Mouse (Mus musculus): ENCODE results near the gene Smtnl1.
A peak's percentile ranks its signal among the peaks of the same experiment; 100 is the strongest.

The Smtnl1 gene

DNA sequence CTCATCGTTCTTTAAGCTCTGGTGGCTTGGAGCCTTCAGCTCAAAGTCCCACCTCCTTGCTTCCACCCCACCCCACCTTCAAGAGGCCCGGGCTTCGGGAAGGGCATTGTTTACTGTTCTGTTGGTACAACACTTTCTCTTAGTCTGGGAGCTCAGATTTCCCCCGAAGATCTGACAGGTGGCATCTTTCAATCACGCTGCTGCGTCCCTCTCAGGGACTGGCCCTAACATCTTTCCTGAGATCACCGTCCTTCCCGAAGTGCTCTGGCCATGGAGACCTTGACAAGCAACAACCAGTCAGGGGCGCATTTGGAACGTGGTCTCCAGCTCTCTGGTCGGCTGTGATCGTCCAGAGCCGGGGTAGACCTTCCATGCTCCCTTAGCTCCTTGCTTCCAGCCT is at the start of gene Smtnl1:
TSS of gene Smtnl1 (minus strand) at position 101 of the 400 bp plus-strand sequence.
- DNase-seq: no peak

- DNase-seq: no peak
Measured at GRCm38 (mm10) chr2:84870623-84871160, 48.2 kb upstream of the Smtnl1 start.

DNA sequence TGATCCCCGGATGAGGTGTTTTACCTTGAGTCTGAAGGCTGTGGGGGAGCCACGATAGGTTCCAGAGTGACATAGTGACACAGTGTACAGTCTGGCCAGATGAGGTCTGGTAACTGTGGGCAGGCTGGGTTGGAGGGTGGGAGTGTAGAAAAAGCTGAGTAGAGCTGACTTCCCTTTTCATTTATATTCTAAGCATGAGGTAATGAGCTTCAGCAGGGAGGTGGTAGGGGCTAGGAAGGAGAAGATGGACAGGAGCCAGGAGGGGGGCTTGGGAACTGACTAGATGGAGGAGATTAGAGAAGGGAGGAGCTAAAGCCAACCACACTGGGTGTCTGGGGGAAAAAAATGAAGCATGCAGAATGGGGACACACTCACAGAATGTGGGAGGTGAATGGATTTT is 46.5 kb upstream of the Smtnl1 start:
- DNase-seq: no peak

- DNase-seq: peak in 1 of 2 experiments; percentile 46
Measured at GRCm38 (mm10) chr2:84868521-84868943, 46.1 kb upstream of the Smtnl1 start.

- peak; percentile 21 to 50 for DNase-seq
Measured at GRCm38 (mm10) chr2:84865616-84866571, 43.4 kb upstream of the Smtnl1 start.

- no peak for DNase-seq
Measured at GRCm38 (mm10) chr2:84862231-84862630, 39.8 kb upstream of the Smtnl1 start.

GRCm38 (mm10) chr2:84861430-84861829 is 39.0 kb upstream of the Smtnl1 start:
- no peak for DNase-seq

DNA sequence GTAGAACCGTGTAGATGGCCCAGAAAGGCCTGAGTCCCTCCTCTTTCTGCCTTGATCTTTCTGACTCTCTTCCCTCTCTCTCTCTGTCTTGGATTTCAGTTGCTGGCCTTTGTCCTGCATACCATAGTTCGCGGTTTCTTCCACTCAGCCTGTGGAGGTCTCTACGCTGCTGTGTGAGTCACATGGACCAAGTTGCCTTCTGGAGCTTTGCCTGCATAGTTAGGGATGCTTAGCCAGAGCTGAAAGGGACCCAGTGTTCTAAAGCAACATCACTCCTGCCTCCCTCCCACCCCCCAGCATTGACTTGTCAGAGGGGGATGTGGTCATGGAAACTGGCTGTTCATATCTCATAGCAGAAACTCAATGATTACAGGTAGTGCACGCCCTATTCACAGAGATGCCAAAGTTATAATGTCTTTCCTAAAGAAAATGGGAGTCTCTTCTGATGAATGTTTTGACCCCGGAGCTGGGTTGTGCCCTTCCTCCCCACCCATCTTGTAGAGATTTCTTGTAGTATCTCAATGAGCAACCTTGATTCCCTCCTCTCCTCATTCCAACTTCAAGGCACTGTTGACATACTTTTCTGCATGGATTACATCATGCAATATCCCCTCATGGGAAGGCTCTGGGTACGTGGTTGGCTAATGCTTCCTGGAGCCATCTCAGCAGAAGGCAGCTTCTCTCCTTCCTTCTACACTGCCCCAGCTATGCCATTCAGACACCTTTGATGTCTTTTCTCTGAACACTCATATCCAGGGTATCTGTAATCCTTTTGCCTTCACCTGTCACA is 37.7 kb upstream of the Smtnl1 start:
- no peak for DNase-seq

- DNase-seq: no peak
Measured at GRCm38 (mm10) chr2:84858551-84858950, 36.1 kb upstream of the Smtnl1 start.

GRCm38 (mm10) chr2:84855732-84856131 is 33.3 kb upstream of the Smtnl1 start:
- peak in 1 of 2 experiments; percentile 44 for DNase-seq

DNA sequence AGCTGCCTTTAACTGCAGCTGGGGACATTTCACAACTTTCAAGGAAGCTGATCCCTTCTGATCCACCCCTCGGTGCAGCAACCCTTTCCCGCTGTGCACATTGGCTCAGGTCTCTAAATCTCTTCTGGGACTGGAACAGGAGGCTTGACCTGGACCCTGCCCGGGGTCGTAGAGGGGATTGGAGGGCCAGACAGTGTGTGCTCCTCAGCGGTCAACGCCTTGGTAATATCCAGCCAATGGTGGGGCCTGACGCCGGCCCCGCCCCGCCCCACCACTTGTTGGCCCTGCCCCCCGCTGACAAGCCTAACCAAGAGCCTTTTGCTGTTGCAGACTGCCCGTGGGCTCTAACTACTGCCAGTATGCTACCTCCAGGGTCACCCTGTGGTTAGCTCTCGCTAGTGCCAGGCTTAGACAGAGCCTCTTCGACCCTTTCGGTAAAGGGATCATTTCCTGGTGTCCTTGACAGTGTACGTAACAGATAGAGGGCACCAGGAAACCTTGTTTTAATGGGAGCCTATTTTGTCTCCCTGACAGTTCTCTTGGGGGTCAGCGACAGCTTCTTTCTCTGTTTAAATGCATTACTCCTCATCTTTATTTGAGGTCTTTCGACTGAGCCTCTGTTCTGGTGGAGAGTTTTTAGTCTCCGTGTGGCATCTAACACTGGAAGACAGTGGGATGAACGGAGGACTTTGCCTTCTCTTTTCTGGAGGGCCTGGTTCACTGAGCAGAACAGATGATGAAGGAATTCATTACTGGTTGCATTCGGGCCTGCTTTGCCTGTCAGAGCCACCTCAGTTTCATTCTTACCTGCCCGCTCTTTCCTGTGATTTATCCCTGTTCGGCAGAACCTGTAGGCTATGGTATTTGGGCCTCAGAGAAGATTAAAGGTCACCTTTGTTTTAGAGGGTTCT is 28.9 kb upstream of the Smtnl1 start:
- DNase-seq: no peak

- DNase-seq: no peak
Measured at GRCm38 (mm10) chr2:84850407-84851129, 28.1 kb upstream of the Smtnl1 start.

- no peak for DNase-seq
Measured at GRCm38 (mm10) chr2:84845226-84845625, 22.8 kb upstream of the Smtnl1 start.

- no peak for DNase-seq
Measured at GRCm38 (mm10) chr2:84843654-84844053, 21.2 kb upstream of the Smtnl1 start.

DNA sequence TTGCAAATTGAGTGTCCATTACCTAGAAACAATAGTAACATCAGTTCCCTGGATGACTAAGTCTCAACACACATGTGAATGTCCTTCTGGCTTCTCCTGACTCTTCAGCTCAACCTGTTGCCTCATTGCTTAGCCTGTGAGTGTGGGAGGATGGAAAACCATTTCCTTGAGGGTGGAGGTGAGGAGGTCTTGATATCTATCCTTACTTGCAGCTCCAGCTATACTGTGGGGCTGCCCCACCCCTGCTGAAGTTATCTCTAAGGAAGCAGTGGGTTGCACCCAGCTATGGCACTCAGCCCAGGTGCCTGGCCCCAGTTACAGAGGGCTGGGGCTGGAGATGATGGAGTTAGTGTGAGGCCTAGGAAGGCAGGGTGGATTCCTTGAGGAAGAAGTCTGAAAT is 19.5 kb upstream of the Smtnl1 start:
- DNase-seq: no peak

DNA sequence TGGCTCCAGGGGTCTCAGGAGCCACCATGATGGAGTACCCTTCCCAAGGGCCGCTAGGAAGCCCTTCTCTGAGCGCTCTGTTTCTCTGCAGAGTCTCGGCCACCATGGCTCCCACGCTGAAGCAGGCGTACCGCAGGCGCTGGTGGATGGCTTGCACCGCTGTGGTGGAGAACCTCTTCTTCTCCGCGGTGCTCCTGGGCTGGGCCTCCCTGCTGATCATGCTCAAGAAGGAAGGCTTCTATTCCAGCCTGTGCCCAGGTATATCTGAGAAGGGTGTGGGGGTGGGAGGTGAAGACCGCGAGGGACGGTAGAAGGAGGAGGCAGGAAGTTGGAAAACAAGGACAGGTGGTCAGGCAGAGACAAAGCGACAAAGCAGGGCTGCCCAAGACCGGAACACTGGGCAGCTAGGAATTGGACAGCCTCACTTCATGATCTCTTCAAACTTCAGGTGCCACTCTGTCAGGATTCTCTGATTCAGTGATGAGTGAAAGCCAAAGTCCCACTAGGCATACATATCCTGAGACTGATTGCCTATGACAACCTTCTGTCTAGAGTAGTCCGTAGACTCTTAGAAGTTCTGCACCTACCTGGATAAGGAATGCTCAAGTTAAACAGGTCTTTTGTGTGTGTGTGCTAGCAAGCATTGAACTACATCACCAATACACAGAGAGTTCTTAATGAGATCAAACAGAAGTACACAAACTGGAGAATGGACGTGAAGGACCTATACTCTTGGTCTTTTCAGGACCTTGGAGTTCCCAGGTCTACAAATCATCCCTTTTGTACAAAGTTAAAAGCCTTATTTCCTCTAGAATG is 18.5 kb upstream of the Smtnl1 start:
- DNase-seq: no peak

DNA sequence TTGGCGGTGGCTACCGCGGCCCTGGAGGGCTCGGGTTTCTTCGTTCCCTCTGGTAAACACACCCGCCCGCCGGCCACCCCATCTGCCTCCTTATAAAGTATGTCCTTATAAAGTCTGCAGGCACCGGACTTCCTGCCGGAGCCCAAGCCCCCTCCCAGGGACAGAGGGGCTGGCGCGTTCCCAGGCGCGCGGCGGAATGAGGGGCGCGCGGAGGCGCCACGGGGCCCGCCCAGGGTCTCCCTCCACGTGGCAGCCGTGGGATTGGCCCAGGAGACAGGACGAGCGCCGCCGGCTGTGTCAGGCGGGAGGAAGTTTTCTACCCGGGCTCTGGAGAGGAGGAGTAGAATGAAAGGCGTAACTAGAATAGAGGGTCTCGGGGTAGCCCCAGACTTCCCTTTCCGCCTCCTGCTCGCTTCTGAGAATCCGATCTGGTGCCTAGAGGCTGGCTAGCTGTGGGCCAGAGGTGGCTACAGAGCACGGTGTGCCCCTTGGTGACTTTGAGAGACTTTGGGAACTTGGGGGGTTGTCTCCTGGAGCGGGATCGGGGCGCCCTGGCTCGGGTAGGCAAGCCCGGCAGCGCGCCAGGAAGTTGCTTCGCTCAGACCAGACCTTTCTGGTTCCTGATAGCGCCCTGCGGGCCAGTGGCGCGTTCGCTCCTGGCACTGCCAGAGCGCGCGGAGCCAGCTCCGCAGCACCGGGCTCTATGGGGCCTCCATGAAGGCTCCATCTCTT is 17.7 kb upstream of the Smtnl1 start:
- peak in 1 of 2 experiments; percentile 26 for DNase-seq

- DNase-seq: no peak
Measured at GRCm38 (mm10) chr2:84838993-84839980, 16.8 kb upstream of the Smtnl1 start.

DNA sequence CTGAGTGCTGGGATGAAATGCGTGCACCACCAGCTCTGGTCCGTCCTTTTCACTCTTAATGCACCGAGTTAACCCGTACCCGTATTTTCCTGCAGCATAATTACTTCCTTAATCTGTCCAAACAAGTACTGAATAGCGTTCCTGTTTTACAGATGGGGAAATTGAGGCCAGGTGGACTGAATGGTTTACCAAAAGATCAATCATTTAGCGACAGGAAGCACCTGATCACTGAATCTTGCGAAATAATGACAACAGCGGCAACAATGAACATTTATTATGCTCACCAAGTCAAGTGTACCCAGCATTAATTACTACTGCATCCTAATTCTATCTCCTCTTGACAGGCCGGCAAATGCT is 16.1 kb upstream of the Smtnl1 start, which contains the start of gene Slc43a1:
TSS of gene Slc43a1 (plus strand) at position 258 of the 357 bp plus-strand sequence.
- DNase-seq: no peak

All from cerebellum, postnatal 25 days (tissue).